Mouse (Mus musculus) testis, adult 2 months (tissue): Measurements from ENCODE around the gene Pbx2. TPM values are rescaled to one million over a fixed set of nuclear protein-coding genes. Genes with fewer than 3 reads are reported as not detected.

ENCODE experiments used
- H3K27ac ChIP-seq: fragments of 200-500 bp; 2 replicates; pipeline ENCODE4 v1.5.1; 2012; ENCODE audit warnings: low read depth, low read length; ENCODE audit not compliant: control insufficient read depth, insufficient read depth
- H3K27me3 ChIP-seq: fragments of 200-500 bp; 2 replicates; pipeline ENCODE4 v1.6.1; 2012; ENCODE audit warnings: mild to moderate bottlenecking, low read length, moderate library complexity; ENCODE audit not compliant: control insufficient read depth, insufficient read depth
- H3K36me3 ChIP-seq: fragments of 200-500 bp; 2 replicates; pipeline ENCODE4 v1.6.1; 2012; ENCODE audit warnings: mild to moderate bottlenecking, low read length; ENCODE audit not compliant: control insufficient read depth, insufficient read depth
- H3K4me1 ChIP-seq: fragments of 200-500 bp; 2 replicates; pipeline ENCODE4 v1.6.1; 2012; ENCODE audit warnings: low read length; ENCODE audit not compliant: control insufficient read depth, insufficient read depth
- H3K4me3 ChIP-seq: fragments of 200-500 bp; 2 replicates; pipeline ENCODE4 v1.5.1; 2012; ENCODE audit warnings: low read depth, mild to moderate bottlenecking, low read length, moderate library complexity, mixed read lengths; ENCODE audit not compliant: control insufficient read depth
- CTCF ChIP-seq: fragments of 200-500 bp; IDR thresholded peaks from 2 replicates; pipeline ENCODE4 v1.5.1; 2012; ENCODE audit warnings: low read depth, mild to moderate bottlenecking, inconsistent platforms, low read length, moderate library complexity; ENCODE audit not compliant: control insufficient read depth, insufficient read depth, insufficient replicate concordance
- POLR2A ChIP-seq: fragments of 200-500 bp; IDR thresholded peaks from 2 replicates; pipeline ENCODE4 v1.6.1; 2012; ENCODE audit warnings: low read depth, mild to moderate bottlenecking, inconsistent platforms, low read length, moderate library complexity; ENCODE audit not compliant: control insufficient read depth
- polyA plus RNA-seq: library from polyadenylated mRNA; depleted of rRNA; stranded (reverse); fragments of >200 nt; gene quantifications from 2 replicates; pipeline ENCODE4 v1.2.3, GENCODE M21; 2012

The Pbx2 gene
- polyA plus RNA-seq, 1 experiment = 9.6 TPM

DNA sequence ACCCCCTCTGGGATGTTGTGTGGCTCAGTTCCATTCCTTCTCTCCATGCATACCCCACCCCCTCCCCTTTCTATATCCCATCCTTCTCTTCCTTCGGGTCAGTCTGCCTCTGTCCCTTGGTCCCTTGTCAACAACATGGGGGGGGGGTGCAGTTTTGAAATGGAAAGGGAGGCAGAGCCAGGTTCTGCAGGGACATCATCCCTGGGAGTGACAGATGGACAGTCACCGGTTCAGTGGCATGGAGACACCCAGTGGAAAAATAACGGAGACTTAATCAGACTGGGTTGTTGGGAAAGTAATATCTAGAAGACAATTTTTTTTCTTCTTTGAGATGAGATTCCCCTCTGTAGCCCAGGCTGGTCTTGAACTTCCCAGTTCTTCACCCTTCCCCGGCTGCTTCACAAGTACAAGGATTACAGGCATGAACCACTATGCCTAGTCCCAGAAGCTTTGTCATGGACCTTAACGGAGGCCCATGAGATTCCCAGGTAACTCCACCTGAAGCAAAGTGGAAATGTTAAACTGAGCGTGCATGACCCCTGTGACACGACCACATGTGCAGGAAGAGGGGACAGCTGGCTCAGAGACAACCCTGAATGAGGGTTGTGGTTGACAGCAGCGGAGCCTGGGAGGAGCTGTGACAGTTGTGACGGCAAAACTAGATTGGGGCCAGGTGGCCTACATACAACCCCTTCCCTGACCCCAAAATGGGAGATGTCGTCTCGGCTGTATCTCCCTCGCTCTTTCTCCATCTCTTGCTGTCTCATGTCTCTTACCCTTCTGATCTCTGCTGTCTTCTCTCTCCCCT lies 38.9 kb downstream of the Pbx2 start:
- peak overlapping the region; percentile 50 for H3K4me3 ChIP-seq
- H3K4me1 ChIP-seq = peaks cover 51% of the 10 kb centered on the region
- H3K27me3 ChIP-seq = peaks cover 5% of the 10 kb centered on the region; the same call in 1 of the 2 replicates

DNA sequence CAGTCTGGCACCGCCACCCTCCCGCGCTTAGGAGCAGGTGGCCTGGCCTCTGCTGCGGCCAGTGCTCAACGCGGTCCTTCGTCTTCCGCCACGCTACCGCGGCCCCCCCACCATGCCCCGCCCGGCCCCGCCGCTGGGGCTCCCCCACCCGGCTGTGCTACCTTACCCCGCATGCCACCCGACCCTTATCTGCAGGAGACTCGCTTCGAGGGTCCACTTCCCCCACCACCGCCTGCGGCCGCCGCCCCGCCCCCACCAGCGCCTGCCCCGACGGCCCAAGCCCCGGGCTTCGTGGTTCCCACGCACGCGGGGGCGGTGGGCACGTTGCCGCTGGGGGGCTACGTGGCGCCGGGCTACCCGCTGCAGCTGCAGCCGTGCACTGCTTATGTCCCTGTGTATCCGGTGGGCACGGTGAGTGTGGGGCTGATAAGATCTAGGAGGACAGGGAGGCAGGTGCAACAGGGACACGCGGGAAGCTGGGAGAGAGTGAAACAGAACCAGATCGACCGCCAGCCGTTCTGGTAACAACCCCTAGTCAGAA lies 39.8 kb downstream of the Pbx2 start:
- Histone ChIP-seq H3K27me3 (peaks cover 5% of the 10 kb centered on the region; the same call in 1 of the 2 replicates), H3K4me1 (peaks cover 47% of the 10 kb centered on the region), H3K36me3 (no peaks in the 10 kb centered on the region), H3K27ac (no peak overlapping the region), H3K4me3 (peak overlapping the region; percentile 79)
- TF ChIP-seq CTCF = no peak
- TF ChIP-seq POLR2A = no peak

More for the DNA sequence above, 38.9 kb downstream of the Pbx2 start:
- Histone ChIP-seq H3K36me3 (no peaks in the 10 kb centered on the region), H3K27ac (no peak overlapping the region)
- TF ChIP-seq CTCF = no peak
- no peak for TF ChIP-seq POLR2A

DNA sequence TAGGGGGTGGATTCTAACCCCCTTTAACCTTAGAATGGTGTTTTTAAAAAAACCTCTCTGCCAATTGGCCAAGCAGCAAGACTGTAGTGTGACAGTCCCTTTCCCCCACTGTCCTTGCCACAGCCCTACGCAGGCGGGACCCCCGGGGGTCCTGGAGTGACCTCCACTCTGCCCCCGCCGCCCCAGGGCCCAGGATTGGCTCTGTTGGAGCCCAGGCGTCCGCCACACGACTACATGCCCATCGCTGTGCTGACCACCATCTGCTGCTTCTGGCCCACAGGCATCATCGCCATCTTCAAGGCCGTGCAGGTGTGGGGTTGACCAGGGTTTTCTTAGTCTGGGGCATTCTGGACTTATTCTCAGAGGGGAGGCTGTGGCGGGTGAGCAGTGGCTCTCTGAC lies 40.6 kb downstream of the Pbx2 start:
- H3K36me3 ChIP-seq = no peaks in the 10 kb centered on the region
- TF ChIP-seq CTCF (no peak), POLR2A (no peak)
- H3K4me3 ChIP-seq = peak overlapping the region; percentile 79
- H3K27me3 ChIP-seq = peaks cover 5% of the 10 kb centered on the region; the same call in 1 of the 2 replicates
- H3K27ac ChIP-seq = no peak overlapping the region
- H3K4me1 ChIP-seq = peaks cover 39% of the 10 kb centered on the region

DNA sequence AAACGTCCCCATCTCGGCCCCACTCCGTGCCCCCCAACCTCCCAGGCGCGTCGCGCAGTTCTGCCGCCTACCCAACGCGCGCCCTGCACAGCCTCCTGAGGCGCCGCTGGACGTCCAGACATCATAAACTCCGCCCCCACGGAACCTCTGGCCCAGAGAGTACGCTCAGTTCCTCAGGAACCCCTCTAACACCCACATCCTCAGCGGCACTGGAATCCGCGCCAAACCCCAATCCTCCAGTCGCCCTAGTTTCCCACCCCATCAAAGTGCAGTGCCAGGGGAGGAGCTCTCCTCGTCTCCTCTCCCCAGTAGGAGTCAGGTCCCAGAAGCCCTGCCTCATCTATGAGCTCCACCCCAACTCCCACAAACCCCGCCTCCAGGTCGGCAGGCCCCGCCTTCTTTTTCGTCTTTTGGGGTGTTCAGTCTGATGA lies 41.2 kb downstream of the Pbx2 start:
- Histone ChIP-seq H3K27me3 (peaks cover 5% of the 10 kb centered on the region; the same call in 1 of the 2 replicates), H3K36me3 (no peaks in the 10 kb centered on the region), H3K4me3 (peak overlapping the region; percentile 71), H3K4me1 (peaks cover 36% of the 10 kb centered on the region), H3K27ac (no peak overlapping the region)
- TF ChIP-seq CTCF (no peak), POLR2A (no peak)

DNA sequence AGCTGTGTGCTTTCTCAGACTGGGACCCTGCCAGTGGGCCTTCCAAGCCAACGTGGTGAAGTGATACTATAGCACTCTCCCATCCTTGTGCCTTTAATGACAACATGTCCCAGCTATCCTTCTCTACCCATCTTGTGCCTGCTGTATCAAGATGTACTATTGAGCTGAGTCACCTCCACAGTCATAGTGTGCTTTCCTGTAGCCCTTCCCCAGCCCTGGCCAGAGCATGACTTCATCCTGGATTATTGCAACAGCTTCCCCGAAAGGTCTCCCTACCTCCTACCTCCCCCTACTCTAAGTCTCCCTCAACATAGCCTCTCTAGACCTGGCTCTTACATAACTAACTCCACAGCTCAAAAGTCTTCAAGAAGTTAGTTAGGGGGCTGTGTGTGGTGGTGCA lies 44.6 kb downstream of the Pbx2 start:
- Histone ChIP-seq H3K4me1 (peaks cover 21% of the 10 kb centered on the region), H3K27ac (no peak overlapping the region), H3K27me3 (peaks cover 3% of the 10 kb centered on the region; the same call in 1 of the 2 replicates), H3K4me3 (no peak overlapping the region), H3K36me3 (no peaks in the 10 kb centered on the region)
- no peak for TF ChIP-seq POLR2A

DNA sequence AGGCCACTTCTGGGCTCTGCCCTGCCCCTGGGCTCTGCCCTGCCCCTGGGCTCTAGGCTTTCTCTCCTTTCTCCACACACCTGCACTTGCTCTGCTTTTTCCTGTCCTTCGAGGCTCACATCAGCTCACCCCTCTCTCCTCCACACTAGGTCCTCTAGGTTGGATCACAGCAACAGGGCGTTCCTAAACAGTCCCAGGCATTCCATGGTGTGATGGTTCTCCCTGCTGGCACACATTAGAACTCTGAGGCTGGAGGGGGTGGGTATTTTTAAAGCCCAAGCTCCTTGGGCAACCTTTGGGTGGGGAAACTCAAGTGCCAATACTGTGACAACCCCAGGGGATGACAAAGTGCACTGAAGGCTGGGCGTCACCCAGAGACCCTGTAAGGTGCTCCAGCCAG lies 46.4 kb downstream of the Pbx2 start:
- no peak for TF ChIP-seq POLR2A
- TF ChIP-seq CTCF = no peak
- no peaks in the 10 kb centered on the region for H3K27me3 ChIP-seq
- peaks cover 7% of the 10 kb centered on the region for H3K4me1 ChIP-seq
- H3K4me3 ChIP-seq = peak overlapping the region; percentile 41
- H3K36me3 ChIP-seq = no peaks in the 10 kb centered on the region
- no peak overlapping the region for H3K27ac ChIP-seq

DNA sequence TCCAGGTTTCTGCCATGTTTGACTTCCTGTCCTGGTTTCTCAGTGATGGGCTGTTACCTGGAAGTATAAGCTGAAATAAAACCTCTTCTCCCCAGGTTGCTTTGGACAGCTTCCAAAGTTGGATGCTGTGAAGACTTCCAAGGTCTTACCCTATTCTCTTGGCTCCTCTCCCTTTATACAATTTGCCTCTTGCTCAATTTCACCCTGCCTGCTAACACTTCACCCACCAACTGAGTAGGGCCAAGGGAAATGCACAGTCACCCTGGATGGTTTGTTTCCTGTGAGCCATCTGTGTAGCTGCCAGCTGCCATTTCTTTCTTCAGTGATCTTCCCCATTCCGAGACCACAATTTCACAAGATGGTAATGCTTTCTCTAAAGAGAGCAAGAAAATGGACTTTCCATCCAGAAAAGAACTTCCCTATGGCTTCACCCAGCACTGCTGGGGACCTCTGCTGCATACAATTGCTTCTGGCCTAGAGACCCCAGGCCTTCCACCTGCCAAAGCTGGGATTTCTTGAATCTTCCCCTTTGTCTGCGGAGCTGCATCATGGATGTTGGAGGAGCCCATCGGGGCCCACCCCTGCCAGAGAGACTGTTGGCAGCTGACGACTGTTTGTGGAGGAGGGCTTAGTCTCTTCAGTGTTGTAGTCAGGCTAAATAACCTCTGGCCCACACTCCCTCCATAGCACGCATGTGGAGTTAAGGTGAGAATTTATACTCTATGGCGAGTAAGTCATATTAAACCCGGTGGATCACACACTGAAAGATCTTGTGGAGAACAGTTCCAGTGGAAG lies 48.6 kb downstream of the Pbx2 start:
- no peak overlapping the region for H3K4me3 ChIP-seq
- H3K27me3 ChIP-seq = no peaks in the 10 kb centered on the region
- no peak overlapping the region for H3K27ac ChIP-seq
- TF ChIP-seq POLR2A (no peak), CTCF (no peak)
- peaks cover 10% of the 10 kb centered on the region for H3K4me1 ChIP-seq
- no peaks in the 10 kb centered on the region for H3K36me3 ChIP-seq
